In genomic region chr12:30362306-30362705, GRCm38 (mm10) we compare ENCODE assay signal across 19 mouse cellular contexts. TPM values are rescaled to one million over a fixed set of nuclear protein-coding genes. Genes with fewer than 3 reads are reported as not detected.
"Had no signal": no experiment of that assay in that cellular context is flagged by ENCODE, and none has a peak within 500 bp of the region (broad histone marks: within the 10 kb centered on the region; RNA-seq: fewer than 3 reads in every experiment).

No protein-coding gene starts in this region.

- H3K27ac ChIP-seq: lung, embryonic 15.5 days; macrophage; midbrain, embryonic 13.5 days; midbrain, embryonic 15.5 days; neural tube, embryonic 12.5 days had no signal

- H3K4me3 ChIP-seq: lung, embryonic 15.5 days; megakaryocyte, embryonic 14.5 days; midbrain, embryonic 13.5 days; midbrain, embryonic 15.5 days; neural tube, embryonic 12.5 days had no signal

- H3K9ac ChIP-seq: liver, postnatal 0 days; lung, embryonic 15.5 days; midbrain, embryonic 13.5 days; midbrain, embryonic 15.5 days; neural tube, embryonic 12.5 days had no signal

- DNase-seq: liver, postnatal 0 days; lung, adult 2 months; lung, postnatal 14 days; lung, postnatal 36 days; right cerebral cortex, postnatal 25 days; right cerebral cortex, postnatal 4 days; spleen, adult 18-20 months; thymus, adult 18-20 months; thymus, postnatal 14 days; thymus, postnatal 36 days had no signal

- H3K4me2 ChIP-seq: lung, embryonic 15.5 days; midbrain, embryonic 11.5 days; midbrain, embryonic 13.5 days; midbrain, embryonic 15.5 days; neural tube, embryonic 12.5 days had no signal

- H3K36me3 ChIP-seq: lung, embryonic 15.5 days; midbrain, embryonic 13.5 days; midbrain, embryonic 15.5 days; neural tube, embryonic 12.5 days had no signal

- H3K27me3 ChIP-seq: lung, embryonic 15.5 days; megakaryocyte, embryonic 14.5 days; midbrain, embryonic 13.5 days; midbrain, embryonic 15.5 days; neural tube, embryonic 12.5 days had no signal

- ATAC-seq: liver, postnatal 0 days; lung, postnatal 0 days; midbrain, embryonic 13.5 days; midbrain, embryonic 15.5 days had no signal

- H3K9me3 ChIP-seq: lung, embryonic 15.5 days; midbrain, embryonic 13.5 days; midbrain, embryonic 15.5 days; neural tube, embryonic 12.5 days had no signal

- H3K4me1 ChIP-seq: lung, embryonic 15.5 days; megakaryocyte, embryonic 14.5 days; midbrain, embryonic 13.5 days; midbrain, embryonic 15.5 days; neural tube, embryonic 12.5 days had no signal

RNA-seq across cellular contexts. Expression of gene Sntg2, which starts 10.9 kb away (rescaled TPM):
- polyA plus RNA-seq: macrophage; thymus, postnatal 0 days had no signal
